Mouse (Mus musculus) kidney, embryonic 16.5 days (tissue): ENCODE data around the gene Csnk2a1. TPM values are rescaled to one million over a fixed set of nuclear protein-coding genes. Genes with fewer than 3 reads are reported as not detected.
"Not testable (repeated sequence)": the region's sequence is repeated elsewhere in the genome, so short reads cannot be mapped to it uniquely, and the experiment has no call there.

Experiments
- ATAC-seq: fragments of 200-750 bp; cut with Nextera tagmentation; 2 replicates; pipeline ENCODE4 v1.8.0; 2017; ENCODE audit warnings: moderate TSS enrichment; ENCODE audit not compliant: low FRiP score, low TSS enrichment
- H3K27ac ChIP-seq: fragments of 300-500 bp; sonication (generic); 2 replicates; pipeline ENCODE4 v1.5.1; 2014; ENCODE audit warnings: low read length
- H3K27me3 ChIP-seq: fragments of 300-500 bp; sonication (generic); 2 replicates; pipeline ENCODE4 v1.6.1; 2014; ENCODE audit warnings: low read length, control low read depth, mixed read lengths; ENCODE audit not compliant: insufficient read depth
- H3K36me3 ChIP-seq: fragments of 300-500 bp; sonication (generic); 2 replicates; pipeline ENCODE4 v1.6.1; 2014; ENCODE audit warnings: low read length, control low read depth, mixed read lengths; ENCODE audit not compliant: insufficient read depth
- H3K4me1 ChIP-seq: fragments of 300-500 bp; sonication (generic); 2 replicates; pipeline ENCODE4 v1.6.1; 2014; ENCODE audit warnings: low read length, control low read depth, mixed read lengths; ENCODE audit not compliant: insufficient read depth
- H3K4me2 ChIP-seq: fragments of 300-500 bp; sonication (generic); replicated peaks from 2 replicates; pipeline ENCODE4 v1.6.1; 2014; ENCODE audit warnings: low read depth, low read length
- H3K4me3 ChIP-seq: fragments of 300-500 bp; sonication (generic); 2 replicates; pipeline ENCODE4 v1.5.1; 2014; ENCODE audit warnings: mild to moderate bottlenecking, low read length
- H3K9ac ChIP-seq: fragments of 300-500 bp; sonication (generic); replicated peaks from 2 replicates; pipeline ENCODE4 v1.6.1; 2014; ENCODE audit warnings: low read length
- H3K9me3 ChIP-seq: fragments of 300-500 bp; sonication (generic); 2 replicates; pipeline ENCODE4 v1.6.1; 2016; ENCODE audit warnings: low read length, control low read depth
- WGBS: fragments of 180-500 bp; shearing (Covaris S2); extraction: QIAGEN DNeasy Blood & Tissue Kit; methylation state at CpG from one replicate; pipeline ENCODE4 v1.1.7; 2014; 5-methylcytosine and 5-hydroxymethylcytosine counted together
- polyA plus RNA-seq: library from polyadenylated mRNA; unstranded; fragments of >200 nt; fragmentation: Nextera tagmentation; extraction: Ambion mirVana; gene quantifications from 2 replicates; pipeline ENCODE4 v1.2.1, GENCODE M21; 2015

Csnk2a1 gene
- polyA plus RNA-seq, 1 experiment from 2014 or later: 95.1 TPM

DNA sequence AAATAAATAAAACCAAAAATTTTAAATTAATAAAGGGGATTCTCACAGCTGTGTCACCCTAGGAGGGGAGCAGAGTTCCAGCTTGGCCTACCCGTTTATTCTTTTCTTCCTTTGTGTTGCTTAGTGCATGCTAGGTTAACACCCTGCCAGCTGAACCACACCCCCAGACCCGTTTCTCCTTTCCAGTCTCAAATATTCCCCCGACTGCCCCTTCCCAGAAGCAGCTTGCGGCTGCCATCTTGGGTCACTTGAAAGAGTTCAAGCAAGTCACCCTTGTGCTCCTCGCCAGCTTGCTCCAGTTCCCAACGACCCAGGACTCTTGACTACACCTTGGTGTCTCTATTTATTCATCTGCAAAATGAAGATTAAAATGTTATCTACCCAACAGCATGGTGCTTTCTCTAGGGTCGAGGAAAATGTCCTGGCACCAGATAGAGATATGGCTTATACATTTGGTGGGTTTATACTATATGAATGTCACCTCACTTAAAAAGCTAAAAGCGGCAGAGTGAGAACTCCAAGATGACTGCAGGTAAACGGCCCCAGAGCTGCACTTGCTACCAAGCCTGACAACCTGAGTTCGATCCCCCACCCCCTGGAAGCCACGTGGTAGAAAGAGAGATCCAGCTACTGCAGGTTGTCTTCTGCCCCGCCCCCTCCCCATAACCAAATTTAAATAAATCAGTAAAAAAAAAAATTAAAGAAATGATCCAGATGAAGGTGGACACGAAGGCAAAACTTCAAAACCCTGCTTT lies 33.9 kb upstream of the Csnk2a1 start:
- no peak for ATAC-seq
- no peaks in the 10 kb centered on the region for H3K4me1 ChIP-seq
- 76% methylated on average over 13 of the region's 13 CpGs for WGBS

DNA sequence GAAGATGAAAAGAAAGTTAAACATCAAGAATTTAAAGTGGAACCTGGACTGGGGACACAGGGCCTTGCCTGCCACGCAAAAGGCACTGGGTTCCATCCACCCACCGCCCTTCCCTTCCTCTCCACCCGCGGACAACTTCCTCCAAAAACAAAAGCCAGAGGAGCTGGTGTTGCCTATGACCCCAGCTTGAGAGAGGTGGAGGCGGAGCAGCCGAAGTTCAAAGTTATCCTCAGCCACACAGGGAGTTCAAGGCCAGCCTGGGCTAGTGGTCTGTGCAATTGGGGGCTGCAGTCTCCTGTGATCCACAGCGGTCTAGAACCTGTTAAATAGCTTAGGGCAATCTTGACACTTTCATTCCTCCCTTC lies 33.3 kb upstream of the Csnk2a1 start:
- no peaks in the 10 kb centered on the region for H3K4me1 ChIP-seq
- no peak overlapping the region for H3K4me2 ChIP-seq
- H3K9ac ChIP-seq: no peak overlapping the region
- H3K36me3 ChIP-seq: no peaks in the 10 kb centered on the region
- ATAC-seq: no peak
- H3K27ac ChIP-seq: no peak overlapping the region
- H3K4me3 ChIP-seq: no peak overlapping the region
- 63% methylated on average over 7 of the region's 7 CpGs for WGBS
- H3K9me3 ChIP-seq: no peaks in the 10 kb centered on the region
- H3K27me3 ChIP-seq: no peaks in the 10 kb centered on the region

More for the DNA sequence above, 33.9 kb upstream of the Csnk2a1 start:
- no peaks in the 10 kb centered on the region for H3K9me3 ChIP-seq
- H3K4me3 ChIP-seq: no peak overlapping the region
- no peaks in the 10 kb centered on the region for H3K27me3 ChIP-seq
- no peaks in the 10 kb centered on the region for H3K36me3 ChIP-seq
- no peak overlapping the region for H3K4me2 ChIP-seq
- no peak overlapping the region for H3K27ac ChIP-seq
- no peak overlapping the region for H3K9ac ChIP-seq

DNA sequence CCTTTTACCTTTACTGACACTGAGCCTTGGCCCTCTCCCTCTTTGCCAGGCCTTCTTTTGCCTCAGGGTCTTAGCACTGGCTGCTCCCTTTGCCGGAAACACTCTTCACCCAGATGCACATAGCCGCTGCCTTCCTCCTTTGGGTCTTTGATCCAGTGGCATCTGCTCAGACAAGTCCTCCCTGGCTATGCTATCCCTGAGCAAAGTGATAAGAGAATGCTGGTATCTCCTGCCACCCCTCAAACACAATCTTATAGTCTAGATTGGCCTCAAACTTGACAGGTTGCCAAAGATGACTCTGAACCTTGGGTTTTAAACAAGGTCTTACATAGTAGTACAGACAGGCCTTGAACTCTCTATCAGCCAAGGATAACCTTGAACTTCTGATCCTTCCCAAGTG lies 32.1 kb upstream of the Csnk2a1 start:
- no peaks in the 10 kb centered on the region for H3K4me1 ChIP-seq
- H3K36me3 ChIP-seq: no peaks in the 10 kb centered on the region
- WGBS: 94% methylated on average over 2 of the region's 2 CpGs
- no peak overlapping the region for H3K27ac ChIP-seq
- ATAC-seq: no peak
- H3K9me3 ChIP-seq: no peaks in the 10 kb centered on the region
- no peaks in the 10 kb centered on the region for H3K27me3 ChIP-seq
- H3K9ac ChIP-seq: no peak overlapping the region
- no peak overlapping the region for H3K4me3 ChIP-seq
- H3K4me2 ChIP-seq: no peak overlapping the region

DNA sequence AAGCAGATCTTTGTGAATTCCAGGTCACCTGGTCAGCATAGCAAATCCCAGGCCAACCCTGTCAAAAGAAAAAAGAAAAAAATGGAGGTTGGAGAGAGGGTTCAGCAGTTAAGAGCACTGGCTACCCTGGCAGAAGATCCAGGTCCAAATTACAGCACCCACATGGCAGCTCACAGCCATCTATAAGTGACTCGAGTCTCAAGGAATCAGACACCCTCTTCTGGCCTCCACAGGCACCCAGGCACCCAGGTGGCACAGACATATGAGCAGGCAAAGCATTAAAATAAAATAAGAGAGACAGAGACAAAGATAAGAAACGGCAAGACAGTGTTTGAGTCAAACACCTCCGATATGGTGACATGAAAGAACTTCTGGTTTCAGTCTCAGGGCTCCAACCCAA lies 29.7 kb upstream of the Csnk2a1 start:
- WGBS: 30% methylated on average over 3 of the region's 3 CpGs
- ATAC-seq: no peak
- H3K4me3 ChIP-seq: no peak overlapping the region
- H3K27me3 ChIP-seq: no peaks in the 10 kb centered on the region
- no peak overlapping the region for H3K4me2 ChIP-seq
- no peaks in the 10 kb centered on the region for H3K4me1 ChIP-seq
- H3K9ac ChIP-seq: no peak overlapping the region
- H3K36me3 ChIP-seq: no peaks in the 10 kb centered on the region
- H3K27ac ChIP-seq: no peak overlapping the region
- no peaks in the 10 kb centered on the region for H3K9me3 ChIP-seq

GRCm38 (mm10) chr2:152197301-152197712 lies 29.3 kb upstream of the Csnk2a1 start:
- Histone ChIP-seq H3K27ac (no peak overlapping the region), H3K4me2 (no peak overlapping the region), H3K27me3 (no peaks in the 10 kb centered on the region), H3K9ac (no peak overlapping the region), H3K36me3 (no peaks in the 10 kb centered on the region), H3K4me3 (no peak overlapping the region), H3K9me3 (no peaks in the 10 kb centered on the region), H3K4me1 (no peaks in the 10 kb centered on the region)
- WGBS: 45% methylated on average over 10 of the region's 10 CpGs
- ATAC-seq: peak; percentile 79

DNA sequence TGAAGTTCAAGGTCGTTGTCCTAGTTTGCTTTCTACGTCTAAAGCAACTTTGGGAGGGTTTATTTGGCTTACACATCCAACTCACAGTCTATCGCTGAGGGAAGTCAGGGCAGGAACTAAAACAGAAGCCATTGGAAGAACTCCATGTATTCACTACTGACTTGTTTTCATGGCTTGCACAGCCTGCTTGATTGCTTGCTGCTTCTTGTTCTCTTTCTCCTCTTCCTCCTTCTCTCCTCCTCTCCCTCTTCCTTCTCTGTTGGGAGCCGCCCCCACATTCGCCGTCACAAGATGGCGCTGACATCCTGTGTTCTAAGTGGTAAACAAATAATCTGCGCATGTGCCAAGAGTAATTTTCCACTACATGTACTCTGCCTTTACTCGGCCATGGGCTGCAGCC lies 20.5 kb upstream of the Csnk2a1 start:
- H3K4me1 ChIP-seq, H3K4me2 ChIP-seq, H3K9ac ChIP-seq, H3K27me3 ChIP-seq, H3K27ac ChIP-seq, H3K9me3 ChIP-seq, ATAC-seq, H3K36me3 ChIP-seq, H3K4me3 ChIP-seq: not testable (repeated sequence)
- 92% methylated on average over 7 of the region's 9 CpGs for WGBS

- no peak for ATAC-seq
- WGBS: 66% methylated on average over 3 of the region's 3 CpGs
- no peaks in the 10 kb centered on the region for H3K36me3 ChIP-seq
- no peak overlapping the region for H3K4me2 ChIP-seq
- H3K27ac ChIP-seq: no peak overlapping the region
- no peaks in the 10 kb centered on the region for H3K4me1 ChIP-seq
- H3K4me3 ChIP-seq: no peak overlapping the region
- no peaks in the 10 kb centered on the region for H3K27me3 ChIP-seq
- no peak overlapping the region for H3K9ac ChIP-seq
- H3K9me3 ChIP-seq: no peaks in the 10 kb centered on the region
These were observed 14.8 kb upstream of the Csnk2a1 start for GRCm38 (mm10) chr2:152211871-152212270.

DNA sequence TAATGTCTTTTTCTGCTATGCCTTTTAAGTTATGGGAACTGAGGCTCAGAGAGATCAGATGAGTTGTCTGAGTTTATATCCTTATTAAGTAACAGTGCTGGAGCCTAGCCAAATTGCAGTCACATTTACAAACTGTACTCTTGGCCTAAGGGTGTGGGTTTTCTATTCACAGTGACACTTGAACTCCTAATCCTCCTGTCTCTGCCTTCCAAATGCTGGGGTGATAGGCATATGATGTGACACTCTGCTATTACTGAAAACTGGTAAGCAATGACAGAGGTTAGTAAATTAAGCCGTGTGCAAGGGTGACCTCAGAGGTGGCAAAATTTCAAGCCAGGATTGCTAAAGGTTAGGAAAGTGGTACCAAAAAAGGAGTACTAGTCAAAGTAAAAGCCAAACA lies 9.7 kb upstream of the Csnk2a1 start:
- no peaks in the 10 kb centered on the region for H3K4me1 ChIP-seq
- no peak overlapping the region for H3K4me2 ChIP-seq
- WGBS: 81% methylated on average over 1 of the region's 1 CpGs

DNA sequence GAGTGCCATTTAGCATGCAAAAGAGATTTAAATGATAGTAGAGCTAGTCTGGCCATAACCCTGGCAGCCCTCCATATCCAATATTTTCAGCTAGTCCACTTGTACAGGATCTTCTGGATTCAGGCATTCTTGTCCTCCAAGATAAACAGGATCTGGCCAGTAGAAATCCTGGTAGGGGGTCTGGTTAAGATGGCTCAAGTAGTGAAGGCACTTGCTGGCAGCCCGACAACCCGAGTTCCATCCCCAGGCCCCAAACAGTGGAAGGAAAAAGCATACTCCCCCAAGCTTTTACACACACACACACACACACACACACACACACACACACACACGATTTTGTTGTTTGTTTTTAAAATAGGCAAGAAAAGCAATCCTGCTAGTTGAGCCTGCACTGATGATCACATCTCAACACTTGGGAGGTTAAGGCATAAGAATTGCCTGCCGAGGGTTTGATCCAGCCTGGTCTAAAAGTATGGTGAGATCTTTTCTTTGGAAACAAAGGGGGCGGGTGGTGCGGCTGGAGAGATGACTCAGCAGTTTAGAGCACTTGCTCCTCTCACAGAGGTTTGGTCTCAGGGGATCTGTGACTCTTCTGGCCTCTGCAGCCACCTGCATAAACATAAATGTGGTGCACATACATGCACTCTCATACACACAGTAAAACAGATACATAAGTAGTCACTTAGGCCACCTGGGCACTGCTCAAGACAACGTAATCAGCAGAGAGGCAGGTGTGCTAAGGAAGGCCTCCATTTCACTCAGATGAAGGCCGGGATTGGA lies 2.9 kb upstream of the Csnk2a1 start:
- no peaks in the 10 kb centered on the region for H3K36me3 ChIP-seq
- H3K9ac ChIP-seq: no peak overlapping the region

More for the DNA sequence above, 9.7 kb upstream of the Csnk2a1 start:
- no peak for ATAC-seq
- no peak overlapping the region for H3K4me3 ChIP-seq
- H3K27ac ChIP-seq: no peak overlapping the region
- H3K27me3 ChIP-seq: no peaks in the 10 kb centered on the region
- no peaks in the 10 kb centered on the region for H3K36me3 ChIP-seq
- H3K9me3 ChIP-seq: no peaks in the 10 kb centered on the region
- no peak overlapping the region for H3K9ac ChIP-seq

GRCm38 (mm10) chr2:152225536-152225935 lies 1.1 kb upstream of the Csnk2a1 start:
- Histone ChIP-seq H3K27ac (no peak overlapping the region), H3K9ac (peak overlapping the region; percentile 31; the same call in 1 of the 2 replicates), H3K4me2 (0 out of 2 replicates have a peak overlapping the region, but pooled peaks have one; percentile 60), H3K4me1 (peaks cover 17% of the 10 kb centered on the region), H3K4me3 (no peak overlapping the region), H3K36me3 (peaks cover 12% of the 10 kb centered on the region; the same call in 1 of the 2 replicates), H3K9me3 (no peaks in the 10 kb centered on the region), H3K27me3 (no peaks in the 10 kb centered on the region)
- ATAC-seq: no peak
- 79% methylated on average over 7 of the region's 7 CpGs for WGBS

More for the DNA sequence above, 2.9 kb upstream of the Csnk2a1 start:
- Histone ChIP-seq H3K27me3 (no peaks in the 10 kb centered on the region), H3K4me3 (no peak overlapping the region), H3K27ac (no peak overlapping the region), H3K9me3 (no peaks in the 10 kb centered on the region), H3K4me1 (peaks cover 16% of the 10 kb centered on the region), H3K4me2 (no peak overlapping the region)
- ATAC-seq: no peak
- 76% methylated on average over 8 of the region's 8 CpGs for WGBS
